Mouse (Mus musculus): ENCODE results near the gene Napa. TPM values are rescaled to one million over a fixed set of nuclear protein-coding genes. Genes with fewer than 3 reads are reported as not detected.
A peak's percentile ranks its signal among the peaks of the same experiment; 100 is the strongest.

The Napa gene
- polyA plus RNA-seq, 1 experiment from 2014 or later: 177 TPM

- H3K4me1 ChIP-seq (replicated peaks; ENCODE audit: control insufficient read depth, insufficient read depth, low read length): peaks cover 2% of the 10 kb centered on the region; the same call in 1 of the 2 replicates
- ATAC-seq (ENCODE audit: low FRiP score): no peak
These were observed 58.0 kb downstream of the Napa start for GRCm38 (mm10) chr7:16156105-16156714.

DNA sequence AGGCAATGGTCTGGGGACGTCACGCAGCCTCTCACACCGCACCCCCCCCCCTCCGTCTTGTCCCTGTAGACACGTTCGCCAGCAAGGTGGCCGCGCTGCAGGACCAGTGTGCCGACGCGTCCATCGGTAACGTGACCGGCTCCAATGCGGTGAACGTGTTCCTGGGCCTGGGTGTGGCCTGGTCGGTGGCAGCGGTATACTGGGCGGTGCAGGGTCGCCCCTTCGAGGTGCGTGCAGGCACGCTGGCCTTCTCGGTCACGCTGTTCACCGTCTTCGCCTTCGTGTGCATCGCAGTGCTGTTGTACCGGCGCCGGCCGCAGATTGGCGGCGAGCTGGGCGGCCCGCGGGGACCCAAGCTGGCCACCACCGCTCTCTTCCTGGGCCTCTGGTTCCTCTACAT, 60.5 kb downstream of the Napa start:
- Histone ChIP-seq H3K27ac (ENCODE audit: low read depth, low read length) (no peak overlapping the region), H3K9me3 (ENCODE audit: control insufficient read depth, low read length) (no peaks in the 10 kb centered on the region), H3K4me3 (ENCODE audit: low read depth, low read length) (no peak overlapping the region; the same call in 1 of the 2 replicates), H3K9ac (ENCODE audit: low read depth, low read length) (peak overlapping the region; percentile 31; the same call in 1 of the 2 replicates), H3K4me2 (replicated peaks; ENCODE audit: low read depth, low read length) (peak overlapping the region; percentile 25; the same call in 1 of the 2 replicates), H3K27me3 (ENCODE audit: control insufficient read depth, insufficient read depth, low read length) (peaks cover 12% of the 10 kb centered on the region), H3K36me3 (ENCODE audit: control insufficient read depth, insufficient read depth, low read length) (no peaks in the 10 kb centered on the region), H3K4me1 (replicated peaks; ENCODE audit: control insufficient read depth, insufficient read depth, low read length) (peaks cover 2% of the 10 kb centered on the region; the same call in 1 of the 2 replicates)
- DNase-seq (ENCODE audit: low spot score) (peak; percentile 26), ATAC-seq (ENCODE audit: low FRiP score) (peak; percentile 39)
- WGBS: 13% methylated on average over 39 of the region's 39 CpGs

More at GRCm38 (mm10) chr7:16156105-16156714, 58.0 kb downstream of the Napa start:
- no peaks in the 10 kb centered on the region for H3K9me3 ChIP-seq (ENCODE audit: control insufficient read depth, low read length)
- no peak overlapping the region for H3K4me2 ChIP-seq (replicated peaks; ENCODE audit: low read depth, low read length)
- no peaks in the 10 kb centered on the region for H3K36me3 ChIP-seq (ENCODE audit: control insufficient read depth, insufficient read depth, low read length)
- H3K27me3 ChIP-seq (ENCODE audit: control insufficient read depth, insufficient read depth, low read length): peaks cover 12% of the 10 kb centered on the region
- no peak for DNase-seq (ENCODE audit: low spot score)
- H3K9ac ChIP-seq (ENCODE audit: low read depth, low read length): no peak overlapping the region
- WGBS: 83% methylated on average over 8 of the region's 8 CpGs
- no peak overlapping the region for H3K4me3 ChIP-seq (ENCODE audit: low read depth, low read length)
- no peak overlapping the region for H3K27ac ChIP-seq (ENCODE audit: low read depth, low read length)

DNA sequence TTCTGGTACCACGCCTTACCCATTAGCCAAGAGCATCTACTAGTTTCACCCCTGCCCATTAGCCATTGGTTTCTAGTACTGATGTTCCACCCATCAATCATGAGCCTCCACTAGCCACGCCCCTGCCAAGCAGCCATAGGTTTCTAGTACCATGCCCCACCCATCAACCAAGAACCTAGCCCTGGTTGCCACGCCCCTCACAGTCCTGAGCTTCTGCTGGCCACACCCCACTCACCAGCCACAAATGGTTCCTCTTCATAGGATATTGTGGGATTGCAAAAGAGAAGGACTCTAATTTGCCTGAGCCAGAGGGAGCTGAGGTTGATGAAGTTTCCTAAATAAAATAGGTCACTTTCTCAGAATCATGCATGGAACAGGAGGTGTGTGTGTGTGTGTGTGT, 62.4 kb downstream of the Napa start:
- no peak overlapping the region for H3K4me3 ChIP-seq (ENCODE audit: low read depth, low read length)
- no peak for ATAC-seq (ENCODE audit: low FRiP score)
- peaks cover 2% of the 10 kb centered on the region; the same call in 1 of the 2 replicates for H3K4me1 ChIP-seq (replicated peaks; ENCODE audit: control insufficient read depth, insufficient read depth, low read length)

DNA sequence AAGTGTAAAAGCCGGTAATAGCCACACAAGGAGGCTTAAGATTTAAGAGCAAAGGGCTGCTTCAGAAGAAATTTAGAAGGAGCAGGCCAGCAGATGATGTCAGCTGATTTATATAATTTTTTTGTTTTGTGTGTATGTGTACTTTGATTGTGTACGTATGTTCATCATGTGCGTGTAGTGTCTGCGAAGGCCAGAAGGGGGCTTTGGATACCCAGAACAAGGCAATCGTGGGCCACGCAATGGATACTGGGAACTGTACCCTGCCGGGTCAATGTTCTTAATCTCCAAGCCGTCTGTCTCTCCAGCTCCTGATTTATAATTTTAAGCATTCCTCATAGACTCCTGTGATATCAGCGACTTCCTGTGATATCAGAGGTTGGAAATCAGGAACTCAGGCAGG, 63.0 kb downstream of the Napa start:
- ATAC-seq (ENCODE audit: low FRiP score): no peak

More for the DNA sequence above, 62.4 kb downstream of the Napa start:
- no peaks in the 10 kb centered on the region for H3K9me3 ChIP-seq (ENCODE audit: control insufficient read depth, low read length)
- H3K9ac ChIP-seq (ENCODE audit: low read depth, low read length): no peak overlapping the region
- peak; percentile 24 for DNase-seq (ENCODE audit: low spot score)
- H3K27ac ChIP-seq (ENCODE audit: low read depth, low read length): no peak overlapping the region
- H3K36me3 ChIP-seq (ENCODE audit: control insufficient read depth, insufficient read depth, low read length): no peaks in the 10 kb centered on the region
- no peak overlapping the region for H3K4me2 ChIP-seq (replicated peaks; ENCODE audit: low read depth, low read length)
- H3K27me3 ChIP-seq (ENCODE audit: control insufficient read depth, insufficient read depth, low read length): peaks cover 12% of the 10 kb centered on the region
- WGBS: 55% methylated on average over 3 of the region's 3 CpGs

GRCm38 (mm10) chr7:16162036-16162435, 63.8 kb downstream of the Napa start:
- Histone ChIP-seq H3K27me3 (ENCODE audit: control insufficient read depth, insufficient read depth, low read length) (peaks cover 12% of the 10 kb centered on the region), H3K36me3 (ENCODE audit: control insufficient read depth, insufficient read depth, low read length) (no peaks in the 10 kb centered on the region), H3K4me2 (replicated peaks; ENCODE audit: low read depth, low read length) (no peak overlapping the region), H3K9me3 (ENCODE audit: control insufficient read depth, low read length) (no peaks in the 10 kb centered on the region), H3K27ac (ENCODE audit: low read depth, low read length) (no peak overlapping the region), H3K9ac (ENCODE audit: low read depth, low read length) (no peak overlapping the region), H3K4me1 (replicated peaks; ENCODE audit: control insufficient read depth, insufficient read depth, low read length) (peaks cover 2% of the 10 kb centered on the region; the same call in 1 of the 2 replicates), H3K4me3 (ENCODE audit: low read depth, low read length) (no peak overlapping the region)
- ATAC-seq (ENCODE audit: low FRiP score): 0 out of 2 replicates have a peak, but pooled peaks have one; percentile 12
- DNase-seq (ENCODE audit: low spot score): no peak
- 80% methylated on average over 7 of the region's 7 CpGs for WGBS

More for the DNA sequence above, 63.0 kb downstream of the Napa start:
- no peak overlapping the region for H3K4me3 ChIP-seq (ENCODE audit: low read depth, low read length)
- no peak overlapping the region for H3K27ac ChIP-seq (ENCODE audit: low read depth, low read length)
- H3K4me2 ChIP-seq (replicated peaks; ENCODE audit: low read depth, low read length): no peak overlapping the region
- no peaks in the 10 kb centered on the region for H3K36me3 ChIP-seq (ENCODE audit: control insufficient read depth, insufficient read depth, low read length)
- H3K9ac ChIP-seq (ENCODE audit: low read depth, low read length): no peak overlapping the region
- peaks cover 2% of the 10 kb centered on the region; the same call in 1 of the 2 replicates for H3K4me1 ChIP-seq (replicated peaks; ENCODE audit: control insufficient read depth, insufficient read depth, low read length)
- DNase-seq (ENCODE audit: low spot score): no peak
- 90% methylated on average over 9 of the region's 9 CpGs for WGBS
- H3K27me3 ChIP-seq (ENCODE audit: control insufficient read depth, insufficient read depth, low read length): peaks cover 12% of the 10 kb centered on the region
- no peaks in the 10 kb centered on the region for H3K9me3 ChIP-seq (ENCODE audit: control insufficient read depth, low read length)

Other genes starting within 250 kb of the Napa start
- gene Crx, start 218.5 kb upstream of the Napa start, polyA plus RNA-seq (2014; fragmentation: Nextera tagmentation; extraction: Ambion mirVana): not detected in 2 replicates
- not detected in 2 replicates for gene Crxos, start 215.8 kb upstream of the Napa start, polyA plus RNA-seq (2014; fragmentation: Nextera tagmentation; extraction: Ambion mirVana)
- gene Selenow, start 176.1 kb upstream of the Napa start, polyA plus RNA-seq (2014; fragmentation: Nextera tagmentation; extraction: Ambion mirVana): 988 and 1,001 TPM in 2 replicates
- 176 and 180 TPM in 2 replicates for gene Nop53, start 152.4 kb upstream of the Napa start, polyA plus RNA-seq (2014; fragmentation: Nextera tagmentation; extraction: Ambion mirVana)
- 6.4 and 10.9 TPM in 2 replicates for gene Ehd2, start 130.9 kb upstream of the Napa start, polyA plus RNA-seq (2014; fragmentation: Nextera tagmentation; extraction: Ambion mirVana)
- 6.6 and 9.2 TPM in 2 replicates for gene Bicra, start 50.5 kb upstream of the Napa start, polyA plus RNA-seq (2014; fragmentation: Nextera tagmentation; extraction: Ambion mirVana)
- not detected in 2 replicates for gene Zfp541, start 36.6 kb upstream of the Napa start, polyA plus RNA-seq (2014; fragmentation: Nextera tagmentation; extraction: Ambion mirVana)
- 21.7 and 23.1 TPM in 2 replicates for gene Kptn, start 21.4 kb downstream of the Napa start, polyA plus RNA-seq (2014; fragmentation: Nextera tagmentation; extraction: Ambion mirVana)
- gene Slc8a2, start 31.4 kb downstream of the Napa start, polyA plus RNA-seq (2014; fragmentation: Nextera tagmentation; extraction: Ambion mirVana): 0.84 and 1.0 TPM in 2 replicates
- gene Meis3, start 76.6 kb downstream of the Napa start, polyA plus RNA-seq (2014; fragmentation: Nextera tagmentation; extraction: Ambion mirVana): 122 and 135 TPM in 2 replicates
- 7.9 and 9.1 TPM in 2 replicates for gene Dhx34, start 123.6 kb downstream of the Napa start, polyA plus RNA-seq (2014; fragmentation: Nextera tagmentation; extraction: Ambion mirVana)
- gene C5ar2, start 145.7 kb downstream of the Napa start, polyA plus RNA-seq (2014; fragmentation: Nextera tagmentation; extraction: Ambion mirVana): 0.04 and 0.11 TPM in 2 replicates
- gene C5ar1, start 161.1 kb downstream of the Napa start, polyA plus RNA-seq (2014; fragmentation: Nextera tagmentation; extraction: Ambion mirVana): 0.46 and 1.3 TPM in 2 replicates
- gene Inafm1, start 175.2 kb downstream of the Napa start, polyA plus RNA-seq (2014; fragmentation: Nextera tagmentation; extraction: Ambion mirVana): 11.0 and 13.8 TPM in 2 replicates
- gene Ccdc9, start 188.3 kb downstream of the Napa start, polyA plus RNA-seq (2014; fragmentation: Nextera tagmentation; extraction: Ambion mirVana): 18.2 and 19.2 TPM in 2 replicates
- gene Bbc3, start 209.9 kb downstream of the Napa start, polyA plus RNA-seq (2014; fragmentation: Nextera tagmentation; extraction: Ambion mirVana): 6.4 and 8.1 TPM in 2 replicates

All from hindbrain, embryonic 11.5 days (tissue).